Comparison of ENCODE assay signal across 23 mouse cellular contexts in the genomic region with DNA sequence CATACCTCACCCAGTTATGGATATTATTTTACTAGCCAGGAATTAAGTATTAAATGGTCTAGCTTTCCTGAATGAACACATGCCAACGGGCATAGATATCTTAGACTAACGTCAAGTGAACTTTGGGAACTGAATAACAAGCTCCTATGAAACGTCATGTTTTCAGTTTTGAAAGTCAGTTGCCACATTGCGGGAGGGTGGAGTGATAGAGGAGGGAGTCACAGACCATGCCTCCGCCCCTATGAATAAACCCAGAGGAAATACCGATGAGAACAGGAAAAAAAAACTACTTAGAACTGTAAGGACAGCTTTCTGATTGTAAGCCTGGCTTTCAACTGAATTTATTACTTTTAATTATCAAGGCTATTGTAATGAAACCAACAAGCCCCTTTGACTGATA.
DNase-seq lines count a peak whose midpoint lies in the region; ATAC-seq and TF ChIP-seq lines count a peak whose summit lies in the region.
"Had no signal": no experiment of that assay in that cellular context is flagged by ENCODE, and none has a peak within 500 bp of the region (broad histone marks: within the 10 kb centered on the region; RNA-seq: fewer than 3 reads in every experiment).

No protein-coding gene starts in this region.

- peak; percentile 59 for DNase-seq in adrenal gland, adult 2 months
- no peak for DNase-seq in adrenal gland, adult 8-10 months
- peak; percentile 90 for DNase-seq in heart, adult 11 months
- DNase-seq in lung, postnatal 0 days (ENCODE audit: low spot score): peak; percentile 6
- DNase-seq in lung, postnatal 4 days: no peak
- no peak for DNase-seq in spleen, postnatal 36 days (ENCODE audit: low spot score in 2 of 2)
- DNase-seq: cerebellum, adult 9-10 months; kidney, adult 18-20 months; kidney, postnatal 10 days; liver, embryonic 13.5 days; midbrain, embryonic 14.5 days; retina, postnatal 1 day; right cerebral cortex, postnatal 25 days; thymus, postnatal 14 days had no signal

- H3K4me1 ChIP-seq in heart, embryonic 12.5 days (replicated peaks): no peaks in the 10 kb centered on the region
- H3K4me1 ChIP-seq in lung, postnatal 0 days (ENCODE audit: insufficient read depth, low read depth, low read length): no peaks in the 10 kb centered on the region
- H3K4me1 ChIP-seq: forebrain, embryonic 15.5 days; hindbrain, embryonic 13.5 days; liver, embryonic 13.5 days; lung, embryonic 15.5 days; neural tube, embryonic 13.5 days had no signal

- no peaks in the 10 kb centered on the region for H3K36me3 ChIP-seq in heart, embryonic 12.5 days
- H3K36me3 ChIP-seq in lung, postnatal 0 days (ENCODE audit: insufficient read depth, low read length): no peaks in the 10 kb centered on the region
- H3K36me3 ChIP-seq: forebrain, embryonic 15.5 days; hindbrain, embryonic 13.5 days; liver, embryonic 13.5 days; lung, embryonic 15.5 days; neural tube, embryonic 13.5 days had no signal

- no peaks in the 10 kb centered on the region for H3K9me3 ChIP-seq in heart, embryonic 12.5 days (replicated peaks)
- no peaks in the 10 kb centered on the region for H3K9me3 ChIP-seq in lung, postnatal 0 days (ENCODE audit: low read length)
- H3K9me3 ChIP-seq: forebrain, embryonic 15.5 days; hindbrain, embryonic 13.5 days; liver, embryonic 13.5 days; lung, embryonic 15.5 days; neural tube, embryonic 13.5 days had no signal

- 74% methylated on average over 6 of the region's 6 CpGs for WGBS in heart, embryonic 12.5 days
- WGBS in lung, postnatal 0 days: 73% methylated on average over 6 of the region's 6 CpGs

- H3K4me3 ChIP-seq in heart, embryonic 12.5 days: no peak overlapping the region
- no peak overlapping the region for H3K4me3 ChIP-seq in lung, postnatal 0 days (ENCODE audit: low read depth, low read length)
- H3K4me3 ChIP-seq: forebrain, embryonic 15.5 days; hindbrain, embryonic 13.5 days; left cerebral cortex, adult 2 months; liver, embryonic 13.5 days; lung, embryonic 15.5 days; myocyte; neural tube, embryonic 13.5 days had no signal

- no peak overlapping the region for H3K27ac ChIP-seq in heart, embryonic 12.5 days (ENCODE audit: poor library complexity, severe bottlenecking)
- no peak overlapping the region for H3K27ac ChIP-seq in lung, postnatal 0 days (ENCODE audit: low read length)
- H3K27ac ChIP-seq: forebrain, embryonic 15.5 days; hindbrain, embryonic 13.5 days; left cerebral cortex, adult 2 months; liver, embryonic 13.5 days; lung, embryonic 15.5 days; neural tube, embryonic 13.5 days had no signal

- no peak overlapping the region for H3K9ac ChIP-seq in heart, embryonic 12.5 days
- H3K9ac ChIP-seq in lung, postnatal 0 days (replicated peaks; ENCODE audit: low read depth): no peak overlapping the region
- H3K9ac ChIP-seq: forebrain, embryonic 15.5 days; hindbrain, embryonic 13.5 days; liver, embryonic 13.5 days; lung, embryonic 15.5 days; neural tube, embryonic 13.5 days had no signal

- TF ChIP-seq CTCF in lung, postnatal 0 days (IDR thresholded peaks at IDR 0.05): no peak

- no peak overlapping the region for H3K4me2 ChIP-seq in heart, embryonic 12.5 days
- no peak overlapping the region for H3K4me2 ChIP-seq in lung, postnatal 0 days (replicated peaks; ENCODE audit: low read depth, low read length)
- H3K4me2 ChIP-seq: forebrain, embryonic 15.5 days; hindbrain, embryonic 13.5 days; liver, embryonic 13.5 days; lung, embryonic 15.5 days; neural tube, embryonic 13.5 days had no signal

- TF ChIP-seq EP300 in lung, postnatal 0 days (IDR thresholded peaks at IDR 0.05): no peak

- no peaks in the 10 kb centered on the region for H3K27me3 ChIP-seq in heart, embryonic 12.5 days (replicated peaks)
- H3K27me3 ChIP-seq in lung, postnatal 0 days (replicated peaks; ENCODE audit: insufficient read depth, low read length): no peaks in the 10 kb centered on the region
- H3K27me3 ChIP-seq: forebrain, embryonic 15.5 days; hindbrain, embryonic 13.5 days; liver, embryonic 13.5 days; lung, embryonic 15.5 days; neural tube, embryonic 13.5 days had no signal

- ATAC-seq in heart, embryonic 12.5 days (ENCODE audit: insufficient number of reproducible peaks, low FRiP score): no peak
- no peak for ATAC-seq in lung, postnatal 0 days
- peak; percentile 75 for ATAC-seq in megakaryocyte, adult 5-6 weeks (ENCODE audit: poor library complexity, severe bottlenecking)
- ATAC-seq: activated CD4-positive, CD25-positive, alpha-beta regulatory T cell, adult 4 months; forebrain, embryonic 15.5 days had no signal

Comparison
In these comparisons a context has a peak if more than half of its experiments do, and no peak if none do; other contexts are left out.
1. DNase-seq: peak in adrenal gland, adult 2 months (single experiment), heart, adult 11 months (single experiment) and lung, postnatal 0 days (single experiment); none in adrenal gland, adult 8-10 months (single experiment), lung, postnatal 4 days (0 of 2) and spleen, postnatal 36 days (0 of 2).